Mouse (Mus musculus): ENCODE measurements around the gene Srrd. TPM values are rescaled to one million over a fixed set of nuclear protein-coding genes. Genes with fewer than 3 reads are reported as not detected.

Srrd gene
- polyA plus RNA-seq, 1 experiment, result 38.4 TPM

- DNase-seq, result no peak
- TF ChIP-seq CTCF (IDR thresholded peaks at IDR 0.05; ENCODE audit: insufficient read depth, low read length) (no peak), POLR2A (IDR thresholded peaks at IDR 0.05; ENCODE audit: borderline replicate concordance, extremely low read depth, low read depth, low read length) (no peak)
- Histone ChIP-seq H3K4me3 (replicated peaks; ENCODE audit: extremely low read depth, low read depth, low read length) (no peak overlapping the region), H3K4me1 (ENCODE audit: control insufficient read depth, insufficient read depth, low read length) (peaks cover 2% of the 10 kb centered on the region; the same call in 1 of the 2 replicates)
- WGBS, result 83% methylated on average over 5 of the region's 5 CpGs
Measured at GRCm38 (mm10) chr5:112305842-112306241, 37.0 kb downstream of the Srrd start.

GRCm38 (mm10) chr5:112302310-112302709 is 40.5 kb downstream of the Srrd start:
- no peak for TF ChIP-seq POLR2A (IDR thresholded peaks at IDR 0.05; ENCODE audit: borderline replicate concordance, extremely low read depth, low read depth, low read length)
- no peak for TF ChIP-seq CTCF (IDR thresholded peaks at IDR 0.05; ENCODE audit: insufficient read depth, low read length)
- peaks cover 24% of the 10 kb centered on the region for H3K4me1 ChIP-seq (ENCODE audit: control insufficient read depth, insufficient read depth, low read length)
- 66% methylated on average over 5 of the region's 5 CpGs for WGBS

GRCm38 (mm10) chr5:112301694-112302093 is 41.1 kb downstream of the Srrd start:
- 76% methylated on average over 4 of the region's 4 CpGs for WGBS
- peaks cover 30% of the 10 kb centered on the region for H3K4me1 ChIP-seq (ENCODE audit: control insufficient read depth, insufficient read depth, low read length)

More at GRCm38 (mm10) chr5:112302310-112302709, 40.5 kb downstream of the Srrd start:
- H3K4me3 ChIP-seq (replicated peaks; ENCODE audit: extremely low read depth, low read depth, low read length), result no peak overlapping the region
- no peak for DNase-seq

GRCm38 (mm10) chr5:112300721-112301308 is 42.0 kb downstream of the Srrd start:
- TF ChIP-seq CTCF (IDR thresholded peaks at IDR 0.05; ENCODE audit: insufficient read depth, low read length), result no peak
- TF ChIP-seq POLR2A (IDR thresholded peaks at IDR 0.05; ENCODE audit: borderline replicate concordance, extremely low read depth, low read depth, low read length), result no peak
- Histone ChIP-seq H3K4me3 (replicated peaks; ENCODE audit: extremely low read depth, low read depth, low read length) (no peak overlapping the region), H3K4me1 (ENCODE audit: control insufficient read depth, insufficient read depth, low read length) (peaks cover 32% of the 10 kb centered on the region)
- WGBS, result 77% methylated on average over 6 of the region's 6 CpGs
- DNase-seq, result no peak

More at GRCm38 (mm10) chr5:112301694-112302093, 41.1 kb downstream of the Srrd start:
- H3K4me3 ChIP-seq (replicated peaks; ENCODE audit: extremely low read depth, low read depth, low read length), result no peak overlapping the region
- no peak for TF ChIP-seq POLR2A (IDR thresholded peaks at IDR 0.05; ENCODE audit: borderline replicate concordance, extremely low read depth, low read depth, low read length)
- no peak for DNase-seq

GRCm38 (mm10) chr5:112300112-112300511 is 42.7 kb downstream of the Srrd start:
- peaks cover 33% of the 10 kb centered on the region for H3K4me1 ChIP-seq (ENCODE audit: control insufficient read depth, insufficient read depth, low read length)
- DNase-seq, result no peak
- no peak overlapping the region for H3K4me3 ChIP-seq (replicated peaks; ENCODE audit: extremely low read depth, low read depth, low read length)
- no peak for TF ChIP-seq CTCF (IDR thresholded peaks at IDR 0.05; ENCODE audit: insufficient read depth, low read length)
- no peak for TF ChIP-seq POLR2A (IDR thresholded peaks at IDR 0.05; ENCODE audit: borderline replicate concordance, extremely low read depth, low read depth, low read length)
- WGBS, result 63% methylated on average over 2 of the region's 2 CpGs

GRCm38 (mm10) chr5:112299399-112299798 is 43.4 kb downstream of the Srrd start:
- Histone ChIP-seq H3K4me3 (replicated peaks; ENCODE audit: extremely low read depth, low read depth, low read length) (no peak overlapping the region), H3K4me1 (ENCODE audit: control insufficient read depth, insufficient read depth, low read length) (peaks cover 38% of the 10 kb centered on the region)
- no peak for TF ChIP-seq POLR2A (IDR thresholded peaks at IDR 0.05; ENCODE audit: borderline replicate concordance, extremely low read depth, low read depth, low read length)
- TF ChIP-seq CTCF (IDR thresholded peaks at IDR 0.05; ENCODE audit: insufficient read depth, low read length), result no peak
- 63% methylated on average over 4 of the region's 4 CpGs for WGBS
- no peak for DNase-seq

- Histone ChIP-seq H3K4me1 (ENCODE audit: control insufficient read depth, insufficient read depth, low read length) (peaks cover 41% of the 10 kb centered on the region), H3K4me3 (replicated peaks; ENCODE audit: extremely low read depth, low read depth, low read length) (no peak overlapping the region)
- 47% methylated on average over 12 of the region's 12 CpGs for WGBS
- TF ChIP-seq CTCF (IDR thresholded peaks at IDR 0.05; ENCODE audit: insufficient read depth, low read length) (no peak), POLR2A (IDR thresholded peaks at IDR 0.05; ENCODE audit: borderline replicate concordance, extremely low read depth, low read depth, low read length) (no peak)
- no peak for DNase-seq
Measured at GRCm38 (mm10) chr5:112298226-112298988, 44.4 kb downstream of the Srrd start.

GRCm38 (mm10) chr5:112297257-112297656 is 45.6 kb downstream of the Srrd start:
- Histone ChIP-seq H3K4me3 (replicated peaks; ENCODE audit: extremely low read depth, low read depth, low read length) (no peak overlapping the region), H3K4me1 (ENCODE audit: control insufficient read depth, insufficient read depth, low read length) (peaks cover 46% of the 10 kb centered on the region)
- DNase-seq, result no peak
- 45% methylated on average over 2 of the region's 2 CpGs for WGBS
- no peak for TF ChIP-seq POLR2A (IDR thresholded peaks at IDR 0.05; ENCODE audit: borderline replicate concordance, extremely low read depth, low read depth, low read length)
- TF ChIP-seq CTCF (IDR thresholded peaks at IDR 0.05; ENCODE audit: insufficient read depth, low read length), result no peak

- WGBS, result 45% methylated on average over 6 of the region's 6 CpGs
- no peak for TF ChIP-seq POLR2A (IDR thresholded peaks at IDR 0.05; ENCODE audit: borderline replicate concordance, extremely low read depth, low read depth, low read length)
- no peak for TF ChIP-seq CTCF (IDR thresholded peaks at IDR 0.05; ENCODE audit: insufficient read depth, low read length)
- DNase-seq, result no peak
- no peak overlapping the region for H3K4me3 ChIP-seq (replicated peaks; ENCODE audit: extremely low read depth, low read depth, low read length)
- peaks cover 51% of the 10 kb centered on the region for H3K4me1 ChIP-seq (ENCODE audit: control insufficient read depth, insufficient read depth, low read length)
Measured at GRCm38 (mm10) chr5:112296404-112297181, 46.2 kb downstream of the Srrd start.
